Comparison of ENCODE assay signal across 11 mouse cellular contexts in genomic region chr5:150137772-150138451, GRCm38 (mm10). TPM values are rescaled to one million over a fixed set of nuclear protein-coding genes. Genes with fewer than 3 reads are reported as not detected.
DNase-seq lines count a peak whose midpoint lies in the region; ATAC-seq and TF ChIP-seq lines count a peak whose summit lies in the region.
"Had no signal": no experiment of that assay in that cellular context is flagged by ENCODE, and none has a peak within 500 bp of the region (broad histone marks: within the 10 kb centered on the region; RNA-seq: fewer than 3 reads in every experiment).

No protein-coding gene starts in this region.

- H3K9me3 ChIP-seq in heart, embryonic 11.5 days (replicated peaks; ENCODE audit: control insufficient read depth, low read length), result no peaks in the 10 kb centered on the region; the same call in 1 of the 2 replicates
- H3K9me3 ChIP-seq: embryonic facial prominence, embryonic 13.5 days had no signal

- TF ChIP-seq POLR2A in thymus, adult 2 months (IDR thresholded peaks at IDR 0.05; ENCODE audit: control insufficient read depth, extremely low read depth, insufficient read depth, low read length, poor library complexity), result no peak

- DNase-seq in kidney, postnatal 10 days, result peak; percentile 23
- no peak for DNase-seq in kidney, adult 9 months
- DNase-seq in thymus, postnatal 14 days, result peak; percentile 31
- no peak for DNase-seq in thymus, adult 2 months
- no peak for DNase-seq in frontal cortex, postnatal 25 days (ENCODE audit: low spot score in 2 of 2)
- no peak for DNase-seq in cerebellum, adult 8-10 months
- DNase-seq: adrenal gland, postnatal 25 days; kidney, adult 11 months had no signal

- H3K36me3 ChIP-seq in thymus, adult 2 months (ENCODE audit: control insufficient read depth, insufficient read depth, low read length), result no peaks in the 10 kb centered on the region
- H3K36me3 ChIP-seq in heart, embryonic 11.5 days (ENCODE audit: control insufficient read depth, insufficient read depth, low read length), result no peaks in the 10 kb centered on the region
- H3K36me3 ChIP-seq: embryonic facial prominence, embryonic 13.5 days had no signal

- ATAC-seq in common myeloid progenitor, adult 5-6 weeks (replicated peaks; ENCODE audit: low read depth, poor library complexity, severe bottlenecking), result peak; percentile 76
- ATAC-seq in heart, embryonic 11.5 days (replicated peaks; ENCODE audit: insufficient number of reproducible peaks, low FRiP score, low TSS enrichment), result no peak

- no peak overlapping the region for H3K4me3 ChIP-seq in thymus, adult 2 months (ENCODE audit: control insufficient read depth, insufficient read depth, low read length)
- H3K4me3 ChIP-seq in heart, embryonic 11.5 days (ENCODE audit: low read depth, low read length), result no peak overlapping the region
- H3K4me3 ChIP-seq: embryonic facial prominence, embryonic 13.5 days had no signal

- no peaks in the 10 kb centered on the region for H3K4me1 ChIP-seq in thymus, adult 2 months (replicated peaks; ENCODE audit: control insufficient read depth, insufficient read depth, low read length)
- peaks cover 2% of the 10 kb centered on the region; the same call in 1 of the 2 replicates for H3K4me1 ChIP-seq in heart, embryonic 11.5 days (ENCODE audit: control insufficient read depth, insufficient read depth, low read length)

- no peaks in the 10 kb centered on the region for H3K27me3 ChIP-seq in thymus, adult 2 months (ENCODE audit: control insufficient read depth, insufficient read depth, low read length)
- no peaks in the 10 kb centered on the region for H3K27me3 ChIP-seq in heart, embryonic 11.5 days (ENCODE audit: control insufficient read depth, insufficient read depth, low read length)
- H3K27me3 ChIP-seq: embryonic facial prominence, embryonic 13.5 days had no signal

- TF ChIP-seq CTCF in thymus, adult 2 months (IDR thresholded peaks at IDR 0.05; ENCODE audit: borderline replicate concordance, control insufficient read depth, extremely low read depth, insufficient read depth, low read length, poor library complexity), result no peak

- H3K9ac ChIP-seq in heart, embryonic 11.5 days (ENCODE audit: low read depth, low read length), result no peak overlapping the region
- H3K9ac ChIP-seq: embryonic facial prominence, embryonic 13.5 days had no signal

- 67% methylated on average over 9 of the region's 9 CpGs for WGBS in thymus, adult 2 months
- WGBS in heart, embryonic 11.5 days (ENCODE audit: insufficient replicate concordance), result 82% methylated on average over 9 of the region's 9 CpGs

- no peak overlapping the region for H3K27ac ChIP-seq in thymus, adult 2 months (ENCODE audit: control insufficient read depth, insufficient read depth, low read length)
- H3K27ac ChIP-seq in heart, embryonic 11.5 days (ENCODE audit: low read depth, low read length), result no peak overlapping the region
- H3K27ac ChIP-seq: embryonic facial prominence, embryonic 13.5 days had no signal

- no peak overlapping the region for H3K4me2 ChIP-seq in heart, embryonic 11.5 days
- H3K4me2 ChIP-seq: embryonic facial prominence, embryonic 13.5 days had no signal

RNA-seq across cellular contexts. Expression of gene Fry, which starts 19.5 kb away (rescaled TPM):
- 9.3 and 9.8 TPM in 2 replicates for polyA plus RNA-seq in thymus, adult 2 months (2012; rRNA removed)
- total RNA-seq in common myeloid progenitor, adult 5-6 weeks (2017), result 11.4 and 22.5 TPM in 2 replicates
- 26.6 and 32.5 TPM in 2 replicates for polyA plus RNA-seq in heart, embryonic 11.5 days (2014; fragmentation: Nextera tagmentation; extraction: Ambion mirVana)

Comparison
In these comparisons a context has a peak if more than half of its experiments do, and no peak if none do; other contexts are left out.
1. DNase-seq: peak in kidney, postnatal 10 days (single experiment) and thymus, postnatal 14 days (single experiment); none in kidney, adult 9 months (single experiment), thymus, adult 2 months (single experiment), frontal cortex, postnatal 25 days (0 of 2) and cerebellum, adult 8-10 months (single experiment).